Mouse (Mus musculus) stomach, embryonic 14.5 days (tissue): ENCODE data around the gene Arhgef17. TPM values are rescaled to one million over a fixed set of nuclear protein-coding genes. Genes with fewer than 3 reads are reported as not detected.

ENCODE experiments used
- ATAC-seq: fragments of 200-750 bp; cut with Nextera tagmentation; 2 replicates; pipeline ENCODE4 v1.8.0; 2017; ENCODE audit warnings: low read depth, moderate TSS enrichment; ENCODE audit not compliant: insufficient number of reproducible peaks, insufficient read depth, low FRiP score
- H3K27ac ChIP-seq: fragments of 300-500 bp; sonication (generic); 2 replicates; pipeline ENCODE4 v1.5.1; 2014; ENCODE audit warnings: mild to moderate bottlenecking, low read length, moderate library complexity, mixed read lengths
- H3K27me3 ChIP-seq: fragments of 300-500 bp; sonication (generic); 2 replicates; pipeline ENCODE4 v1.6.1; 2014; ENCODE audit warnings: low read length, control low read depth, mixed read lengths; ENCODE audit not compliant: control insufficient read depth, insufficient read depth
- H3K36me3 ChIP-seq: fragments of 300-500 bp; sonication (generic); 2 replicates; pipeline ENCODE4 v1.6.1; 2014; ENCODE audit warnings: mild to moderate bottlenecking, control low read depth, low read length, moderate library complexity, mixed read lengths; ENCODE audit not compliant: control insufficient read depth, insufficient read depth
- H3K4me1 ChIP-seq: fragments of 300-500 bp; sonication (generic); 2 replicates; pipeline ENCODE4 v1.6.1; 2014; ENCODE audit warnings: low read length, control low read depth, mixed read lengths; ENCODE audit not compliant: control insufficient read depth, insufficient read depth
- H3K4me2 ChIP-seq: fragments of 300-500 bp; sonication (generic); replicated peaks from 2 replicates; pipeline ENCODE4 v1.6.1; 2014; ENCODE audit warnings: low read depth, low read length, control low read depth
- H3K4me3 ChIP-seq: fragments of 300-500 bp; sonication (generic); 2 replicates; pipeline ENCODE4 v1.5.1; 2014; ENCODE audit warnings: low read depth, low read length, control low read depth
- H3K9ac ChIP-seq: fragments of 300-500 bp; sonication (generic); replicated peaks from 2 replicates; pipeline ENCODE4 v1.6.1; 2014; ENCODE audit warnings: low read depth, mild to moderate bottlenecking, control low read depth, low read length, moderate library complexity, mixed read lengths
- H3K9me3 ChIP-seq: fragments of 300-500 bp; sonication (generic); 2 replicates; pipeline ENCODE4 v1.6.1; 2016; ENCODE audit warnings: low read depth, low read length, control low read depth; ENCODE audit not compliant: control insufficient read depth
- WGBS: fragments of 180-500 bp; shearing (Covaris S2); extraction: QIAGEN DNeasy Blood & Tissue Kit; methylation state at CpG from one replicate; pipeline ENCODE4 v1.1.7; 2014; 5-methylcytosine and 5-hydroxymethylcytosine counted together
- polyA plus RNA-seq: library from polyadenylated mRNA; unstranded; fragments of >200 nt; fragmentation: Nextera tagmentation; extraction: Ambion mirVana; gene quantifications from 2 replicates; pipeline ENCODE4 v1.2.1, GENCODE M21; 2014

Arhgef17 gene
- polyA plus RNA-seq, 1 experiment from 2014 or later: 13.7 TPM

DNA sequence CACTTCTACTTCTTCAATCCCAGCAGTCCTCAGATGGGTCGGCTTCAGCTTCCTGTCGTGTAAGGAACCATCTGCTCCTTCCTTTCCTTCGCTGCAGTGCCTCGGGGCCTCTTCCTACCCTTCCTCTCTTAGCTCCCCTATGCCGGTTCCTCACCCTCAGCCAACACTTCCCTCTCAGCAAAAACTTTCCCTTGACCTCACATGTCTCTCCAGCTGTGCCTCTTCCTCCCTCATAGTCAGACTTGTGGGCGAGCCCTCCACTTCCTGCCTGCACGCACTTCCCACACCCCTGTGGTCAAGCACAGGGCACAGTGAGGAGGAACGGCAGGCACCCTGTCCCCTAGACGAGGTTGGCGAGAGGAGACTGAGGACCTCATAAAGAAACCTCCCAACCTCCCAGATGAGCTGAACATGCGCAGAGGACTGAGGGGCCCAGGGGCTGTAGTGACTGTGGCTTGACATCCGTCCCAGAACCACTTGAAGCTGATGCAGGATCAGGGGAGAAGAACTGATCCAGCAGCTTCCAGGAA, 18.6 kb upstream of the Arhgef17 start:
- Histone ChIP-seq H3K9me3 (no peaks in the 10 kb centered on the region), H3K36me3 (no peaks in the 10 kb centered on the region), H3K4me3 (no peak overlapping the region), H3K9ac (no peak overlapping the region), H3K27ac (peak overlapping the region; percentile 85), H3K4me1 (peaks cover 12% of the 10 kb centered on the region), H3K4me2 (no peak overlapping the region), H3K27me3 (no peaks in the 10 kb centered on the region)
- ATAC-seq: no peak
- WGBS: 42% methylated on average over 12 of the region's 12 CpGs

DNA sequence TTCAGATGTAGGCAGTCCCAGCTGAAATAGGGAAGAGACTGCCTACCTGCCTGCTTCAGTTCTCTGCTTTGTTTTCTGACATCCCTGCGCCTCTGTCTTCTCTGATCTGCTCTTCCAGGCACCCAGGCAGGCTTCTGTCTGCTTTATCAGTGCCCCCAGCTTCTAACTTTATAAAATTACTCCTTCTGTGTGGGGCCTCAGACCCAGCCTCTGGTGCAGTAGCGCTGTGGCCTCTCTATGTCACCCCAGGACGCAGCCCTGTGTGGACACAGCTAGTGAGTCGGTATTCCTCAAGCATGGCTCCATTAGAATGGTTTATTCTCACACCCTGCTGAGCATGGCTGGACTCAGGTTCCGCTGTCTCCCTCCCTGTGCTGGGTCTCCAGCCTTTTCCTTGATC, 18.1 kb upstream of the Arhgef17 start:
- no peaks in the 10 kb centered on the region for H3K36me3 ChIP-seq
- H3K4me3 ChIP-seq: no peak overlapping the region
- H3K27me3 ChIP-seq: no peaks in the 10 kb centered on the region
- H3K9ac ChIP-seq: no peak overlapping the region
- peaks cover 12% of the 10 kb centered on the region for H3K4me1 ChIP-seq
- no peaks in the 10 kb centered on the region for H3K9me3 ChIP-seq
- WGBS: 66% methylated on average over 5 of the region's 5 CpGs
- H3K27ac ChIP-seq: peak overlapping the region; percentile 85
- ATAC-seq: no peak
- H3K4me2 ChIP-seq: no peak overlapping the region

DNA sequence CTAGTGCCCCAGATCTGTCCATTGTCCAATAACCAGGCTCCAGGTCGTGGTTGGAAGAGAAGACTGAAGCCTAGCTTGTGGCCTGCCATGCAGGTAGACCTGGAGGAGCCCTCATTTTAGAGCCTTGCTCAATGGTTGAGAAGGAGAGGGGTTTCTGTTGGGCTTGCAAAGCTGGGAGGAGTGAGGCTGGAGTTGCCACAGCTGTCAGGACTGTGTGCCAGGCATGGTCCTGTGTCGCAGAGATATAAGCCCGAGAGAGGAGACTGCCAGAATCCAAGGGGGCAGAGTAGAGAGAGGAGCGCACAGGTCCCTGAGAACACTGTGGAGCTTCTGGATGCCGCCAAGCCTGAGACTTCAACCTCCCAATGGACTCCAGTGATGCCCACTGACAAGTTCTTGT, 12.8 kb upstream of the Arhgef17 start:
- Histone ChIP-seq H3K27me3 (no peaks in the 10 kb centered on the region), H3K4me3 (no peak overlapping the region), H3K4me1 (peaks cover 12% of the 10 kb centered on the region; the same call in 1 of the 2 replicates), H3K27ac (no peak overlapping the region), H3K9ac (no peak overlapping the region), H3K36me3 (no peaks in the 10 kb centered on the region), H3K9me3 (no peaks in the 10 kb centered on the region), H3K4me2 (no peak overlapping the region)
- ATAC-seq: no peak
- 80% methylated on average over 5 of the region's 5 CpGs for WGBS

DNA sequence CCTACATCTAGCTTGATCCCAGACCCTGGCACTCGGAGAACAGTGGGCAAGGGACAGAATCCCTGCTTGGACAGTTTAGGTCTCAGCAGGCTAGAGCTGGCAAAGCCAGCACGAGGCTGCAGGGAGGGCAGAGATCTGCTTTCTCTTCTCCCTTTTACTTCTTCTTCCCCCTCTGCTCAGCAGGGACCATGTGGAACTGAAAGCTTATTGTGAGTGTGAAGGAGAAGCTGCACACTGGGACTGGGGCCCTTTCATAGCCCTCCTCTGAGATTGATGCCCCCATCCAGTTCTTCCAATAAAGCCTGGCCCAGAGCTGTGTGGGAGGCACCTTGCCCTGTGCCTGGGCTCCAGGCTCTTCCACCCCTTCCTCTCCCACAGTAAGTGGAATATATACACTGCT, 12.4 kb upstream of the Arhgef17 start:
- no peaks in the 10 kb centered on the region for H3K27me3 ChIP-seq
- H3K36me3 ChIP-seq: no peaks in the 10 kb centered on the region
- 71% methylated on average over 2 of the region's 2 CpGs for WGBS
- no peak overlapping the region for H3K4me2 ChIP-seq
- no peaks in the 10 kb centered on the region for H3K9me3 ChIP-seq
- H3K4me1 ChIP-seq: 0 out of 2 replicates have a peak, but pooled peaks cover 8% of the 10 kb centered on the region
- ATAC-seq: no peak
- no peak overlapping the region for H3K9ac ChIP-seq
- H3K4me3 ChIP-seq: no peak overlapping the region
- no peak overlapping the region for H3K27ac ChIP-seq

DNA sequence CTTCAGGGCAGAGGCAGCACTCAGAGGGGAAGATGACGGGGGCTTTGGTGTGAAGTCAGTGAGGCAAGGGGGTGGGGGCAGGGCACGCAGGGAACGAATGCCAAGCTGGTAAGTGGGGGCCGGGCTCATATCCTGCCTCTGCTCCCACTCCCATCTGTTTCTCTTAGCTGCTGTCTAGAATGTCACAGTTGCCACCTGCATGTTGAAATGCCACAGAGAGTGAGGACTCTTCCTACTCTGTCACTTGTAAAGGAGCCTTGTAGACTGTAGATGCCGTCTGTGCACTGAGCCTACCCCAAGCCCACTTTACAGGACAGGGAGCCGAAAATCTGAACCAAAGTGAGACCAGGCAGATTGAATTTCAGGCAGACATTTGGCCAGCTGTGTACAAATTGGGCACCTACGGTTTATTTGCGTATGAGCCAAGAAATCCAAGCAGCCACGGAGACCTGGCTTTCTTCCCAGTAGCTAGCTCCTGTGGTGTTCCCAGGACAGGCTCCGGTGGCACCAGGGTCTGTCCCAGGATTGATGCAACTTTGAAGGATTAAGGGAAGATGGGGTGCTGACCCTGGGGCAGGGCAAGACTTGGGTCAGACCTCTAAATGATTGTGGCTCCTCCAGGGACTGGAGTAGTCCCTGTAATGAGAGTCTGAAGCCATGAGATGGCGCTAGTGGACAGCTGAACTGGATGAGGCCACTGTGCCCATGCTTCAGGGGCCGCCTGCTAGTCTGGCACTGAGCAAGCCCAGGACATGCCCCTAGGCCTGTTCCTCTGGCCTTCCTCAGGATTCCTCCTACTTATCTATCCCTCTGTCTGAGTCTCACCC, 11.1 kb upstream of the Arhgef17 start:
- H3K4me1 ChIP-seq: 0 out of 2 replicates have a peak, but pooled peaks cover 8% of the 10 kb centered on the region
- no peak overlapping the region for H3K4me3 ChIP-seq
- no peak overlapping the region for H3K4me2 ChIP-seq
- H3K36me3 ChIP-seq: no peaks in the 10 kb centered on the region
- H3K9ac ChIP-seq: no peak overlapping the region
- H3K9me3 ChIP-seq: no peaks in the 10 kb centered on the region
- WGBS: 43% methylated on average over 12 of the region's 12 CpGs
- H3K27ac ChIP-seq: no peak overlapping the region
- no peaks in the 10 kb centered on the region for H3K27me3 ChIP-seq
- 0 out of 2 replicates have a peak, but pooled peaks have one; percentile 39 for ATAC-seq

DNA sequence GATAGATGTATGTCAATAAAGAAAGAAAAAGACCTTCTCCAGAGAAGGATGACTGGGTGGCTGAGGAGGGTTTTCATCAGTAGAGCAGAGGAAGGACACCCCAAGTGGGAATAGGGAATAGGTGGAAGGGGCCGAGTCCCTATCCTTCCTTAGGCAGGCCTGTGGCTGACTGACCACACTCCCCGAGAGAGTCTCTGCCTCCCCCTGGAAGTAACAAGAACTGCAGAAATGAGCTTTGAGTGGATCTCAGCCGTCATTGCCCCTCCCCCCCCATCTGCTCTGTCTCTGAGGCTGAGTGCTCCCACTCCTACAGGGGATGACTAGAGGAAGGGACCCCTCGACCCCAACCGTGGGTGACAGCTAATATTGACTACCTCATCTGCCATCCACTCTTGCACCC, 9.3 kb upstream of the Arhgef17 start:
- ATAC-seq: no peak
- Histone ChIP-seq H3K36me3 (no peaks in the 10 kb centered on the region), H3K4me2 (no peak overlapping the region), H3K27ac (no peak overlapping the region), H3K9ac (no peak overlapping the region), H3K9me3 (no peaks in the 10 kb centered on the region), H3K27me3 (no peaks in the 10 kb centered on the region), H3K4me3 (no peak overlapping the region), H3K4me1 (0 out of 2 replicates have a peak, but pooled peaks cover 8% of the 10 kb centered on the region)
- WGBS: 34% methylated on average over 5 of the region's 5 CpGs

DNA sequence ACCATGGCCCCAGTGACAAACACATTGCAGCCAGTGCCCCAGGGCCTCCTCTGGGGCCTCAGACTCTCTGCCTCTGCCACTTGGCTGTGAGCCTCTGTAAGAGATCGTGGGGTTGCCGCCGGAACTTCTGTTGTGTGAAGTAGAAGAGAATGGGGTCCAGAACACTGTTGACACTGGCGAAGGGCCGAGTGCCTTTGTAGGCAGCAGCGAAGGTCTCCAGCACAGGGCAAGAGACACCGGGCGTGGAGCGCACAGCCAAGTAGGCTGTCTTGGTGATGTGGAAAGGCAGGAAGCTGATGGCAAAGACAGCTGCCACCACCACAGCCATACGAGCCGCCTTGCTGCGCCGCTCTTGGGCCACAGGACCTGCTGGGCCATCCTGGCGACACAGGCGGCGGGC, 6.2 kb upstream of the Arhgef17 start:
- no peak for ATAC-seq
- 0 out of 2 replicates have a peak, but pooled peaks cover 4% of the 10 kb centered on the region for H3K4me1 ChIP-seq
- H3K9me3 ChIP-seq: no peaks in the 10 kb centered on the region
- H3K27ac ChIP-seq: no peak overlapping the region
- no peaks in the 10 kb centered on the region for H3K27me3 ChIP-seq
- no peak overlapping the region for H3K4me3 ChIP-seq
- no peak overlapping the region for H3K9ac ChIP-seq
- 87% methylated on average over 16 of the region's 16 CpGs for WGBS
- no peaks in the 10 kb centered on the region for H3K36me3 ChIP-seq
- no peak overlapping the region for H3K4me2 ChIP-seq

DNA sequence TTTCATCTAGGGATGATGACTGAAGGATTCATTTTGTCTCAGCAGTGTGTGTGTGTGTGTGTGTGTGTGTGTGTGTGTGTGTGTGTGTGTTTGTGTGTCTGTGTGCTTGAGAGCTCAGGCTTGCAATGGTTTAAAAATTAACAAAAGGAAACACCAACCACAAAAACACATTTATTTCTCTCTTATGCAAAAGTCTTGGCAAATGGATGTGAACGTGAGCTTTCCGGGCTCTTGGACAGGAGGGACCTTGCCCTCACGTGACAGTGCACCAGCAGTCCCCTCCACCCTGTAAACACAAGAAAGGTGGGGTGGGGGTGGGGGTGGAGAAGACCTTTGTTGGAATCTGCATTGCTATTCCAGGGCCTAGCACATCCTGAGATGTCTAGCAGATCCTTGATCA, 5.6 kb upstream of the Arhgef17 start:
- no peaks in the 10 kb centered on the region for H3K4me1 ChIP-seq
- no peak overlapping the region for H3K9ac ChIP-seq
- H3K4me3 ChIP-seq: no peak overlapping the region
- H3K27ac ChIP-seq: no peak overlapping the region
- no peaks in the 10 kb centered on the region for H3K9me3 ChIP-seq
- 66% methylated on average over 3 of the region's 3 CpGs for WGBS
- no peaks in the 10 kb centered on the region for H3K36me3 ChIP-seq
- no peak for ATAC-seq
- H3K4me2 ChIP-seq: no peak overlapping the region
- H3K27me3 ChIP-seq: no peaks in the 10 kb centered on the region
